Mouse (Mus musculus): ENCODE measurements around the gene Hdac8. TPM values are rescaled to one million over a fixed set of nuclear protein-coding genes. Genes with fewer than 3 reads are reported as not detected.

Hdac8 gene
- polyA plus RNA-seq, 1 experiment from 2014 or later, result 9.9 TPM

DNA sequence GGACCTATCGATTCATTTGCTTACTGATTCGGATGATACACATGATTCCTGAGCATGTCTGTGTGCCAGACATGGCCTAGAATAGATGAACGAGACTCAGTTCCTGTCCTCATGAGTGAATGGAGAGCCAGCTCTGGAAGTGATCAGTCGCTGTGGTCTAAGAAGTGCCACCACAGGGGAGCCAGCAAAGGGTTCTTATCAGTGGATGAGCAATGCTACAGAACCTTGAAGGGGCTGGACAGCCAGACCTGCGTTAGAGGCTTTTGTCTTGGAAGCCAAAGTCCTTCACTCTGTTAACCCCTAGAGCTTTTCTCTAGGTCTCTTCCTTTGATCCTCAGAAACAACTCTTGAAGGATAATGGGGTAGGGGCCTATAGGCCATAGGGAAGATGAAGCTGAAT lies 186.4 kb downstream of the Hdac8 start:
- Histone ChIP-seq H3K27me3 (ENCODE audit: insufficient read depth, low read length) (no peaks in the 10 kb centered on the region), H3K36me3 (ENCODE audit: insufficient read depth, low read length) (no peaks in the 10 kb centered on the region), H3K9ac (ENCODE audit: low read depth, low read length) (no peak overlapping the region), H3K27ac (no peak overlapping the region), H3K9me3 (replicated peaks; ENCODE audit: low read length) (no peaks in the 10 kb centered on the region), H3K4me1 (replicated peaks; ENCODE audit: insufficient read depth, low read length) (no peaks in the 10 kb centered on the region), H3K4me3 (replicated peaks; ENCODE audit: low read depth, low read length) (no peak overlapping the region), H3K4me2 (ENCODE audit: low read length) (no peak overlapping the region)
- TF ChIP-seq CTCF (IDR thresholded peaks at IDR 0.05; ENCODE audit: low read depth), result no peak
- WGBS, result 87% methylated on average over 5 of the region's 5 CpGs
- DNase-seq (ENCODE audit: low spot score), result no peak
- ATAC-seq (replicated peaks; ENCODE audit: low FRiP score, low read depth), result no peak

DNA sequence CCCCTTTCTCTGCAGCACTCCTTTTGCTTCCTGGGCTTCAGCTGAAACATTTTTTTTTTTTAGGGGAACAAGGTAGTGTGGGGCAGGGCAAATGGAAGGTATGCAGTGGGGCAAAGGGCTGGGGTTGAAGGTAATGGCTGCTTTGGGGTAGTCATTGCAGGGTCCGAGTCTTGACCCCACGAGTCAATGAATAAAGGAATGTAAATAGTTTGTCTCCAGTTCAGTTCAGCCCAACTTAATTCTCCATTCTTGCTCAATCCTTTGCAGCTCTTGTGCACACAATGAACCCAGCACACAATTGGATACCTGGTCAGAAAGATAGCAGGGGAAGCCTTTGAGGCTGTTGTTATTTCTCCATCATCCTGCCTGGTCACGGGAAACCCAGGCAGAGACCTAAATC lies 194.0 kb downstream of the Hdac8 start:
- no peaks in the 10 kb centered on the region for H3K4me1 ChIP-seq (replicated peaks; ENCODE audit: insufficient read depth, low read length)
- no peaks in the 10 kb centered on the region for H3K9me3 ChIP-seq (replicated peaks; ENCODE audit: low read length)
- 75% methylated on average over 3 of the region's 3 CpGs for WGBS
- ATAC-seq (replicated peaks; ENCODE audit: low FRiP score, low read depth), result no peak
- no peaks in the 10 kb centered on the region for H3K36me3 ChIP-seq (ENCODE audit: insufficient read depth, low read length)
- no peak overlapping the region for H3K4me2 ChIP-seq (ENCODE audit: low read length)
- H3K27ac ChIP-seq, result no peak overlapping the region
- H3K9ac ChIP-seq (ENCODE audit: low read depth, low read length), result no peak overlapping the region
- TF ChIP-seq CTCF (IDR thresholded peaks at IDR 0.05; ENCODE audit: low read depth), result no peak
- DNase-seq (ENCODE audit: low spot score), result no peak
- no peaks in the 10 kb centered on the region for H3K27me3 ChIP-seq (ENCODE audit: insufficient read depth, low read length)
- H3K4me3 ChIP-seq (replicated peaks; ENCODE audit: low read depth, low read length), result no peak overlapping the region

DNA sequence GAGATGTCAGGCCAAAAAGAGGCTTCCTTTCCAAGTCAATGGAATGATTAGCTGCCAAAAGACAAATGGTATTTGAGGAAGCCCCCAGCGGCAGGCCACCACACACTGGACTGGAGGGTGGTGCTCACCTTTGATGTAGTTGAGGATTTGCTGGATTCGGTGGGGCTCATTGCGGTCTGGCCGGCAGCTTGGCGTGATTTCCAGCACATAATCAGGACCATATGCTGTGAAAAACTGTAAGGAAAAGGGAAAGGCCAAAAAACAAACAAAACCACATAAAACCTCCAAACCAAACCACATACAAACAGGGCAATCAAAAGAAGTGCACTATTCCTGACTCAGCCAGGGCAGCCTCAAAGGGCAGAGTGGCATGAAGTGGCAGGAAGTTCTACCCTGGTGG lies 197.6 kb downstream of the Hdac8 start:
- no peak for DNase-seq (ENCODE audit: low spot score)
- Histone ChIP-seq H3K36me3 (ENCODE audit: insufficient read depth, low read length) (no peaks in the 10 kb centered on the region), H3K4me1 (replicated peaks; ENCODE audit: insufficient read depth, low read length) (no peaks in the 10 kb centered on the region), H3K9me3 (replicated peaks; ENCODE audit: low read length) (no peaks in the 10 kb centered on the region), H3K27me3 (ENCODE audit: insufficient read depth, low read length) (no peaks in the 10 kb centered on the region), H3K27ac (no peak overlapping the region), H3K9ac (ENCODE audit: low read depth, low read length) (no peak overlapping the region), H3K4me3 (replicated peaks; ENCODE audit: low read depth, low read length) (no peak overlapping the region), H3K4me2 (ENCODE audit: low read length) (no peak overlapping the region)
- WGBS, result 57% methylated on average over 5 of the region's 5 CpGs
- ATAC-seq (replicated peaks; ENCODE audit: low FRiP score, low read depth), result no peak
- no peak for TF ChIP-seq CTCF (IDR thresholded peaks at IDR 0.05; ENCODE audit: low read depth)

DNA sequence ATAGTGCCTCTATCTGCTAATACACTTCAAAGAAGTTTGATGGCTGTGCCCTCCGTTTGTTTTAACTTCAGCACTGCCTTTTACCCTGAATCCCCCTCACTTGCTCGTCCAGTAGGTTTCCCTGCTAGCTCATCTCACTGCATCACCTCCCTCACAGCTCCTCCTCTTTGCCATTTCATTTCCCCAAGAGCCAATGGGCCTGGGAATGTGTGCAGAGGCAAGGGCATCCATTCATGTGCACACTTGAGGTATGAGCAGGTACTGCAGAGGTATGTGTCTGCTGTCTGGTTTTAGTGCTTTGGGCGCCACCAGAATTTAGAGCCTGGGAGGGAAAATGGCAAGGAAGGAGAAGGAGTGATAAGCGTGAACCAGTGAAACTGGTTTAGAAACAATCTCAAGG lies 199.4 kb downstream of the Hdac8 start:
- Histone ChIP-seq H3K9me3 (replicated peaks; ENCODE audit: low read length) (no peaks in the 10 kb centered on the region), H3K4me3 (replicated peaks; ENCODE audit: low read depth, low read length) (no peak overlapping the region), H3K4me2 (ENCODE audit: low read length) (no peak overlapping the region), H3K9ac (ENCODE audit: low read depth, low read length) (no peak overlapping the region), H3K27me3 (ENCODE audit: insufficient read depth, low read length) (no peaks in the 10 kb centered on the region), H3K27ac (no peak overlapping the region), H3K36me3 (ENCODE audit: insufficient read depth, low read length) (no peaks in the 10 kb centered on the region), H3K4me1 (replicated peaks; ENCODE audit: insufficient read depth, low read length) (no peaks in the 10 kb centered on the region)
- TF ChIP-seq CTCF (IDR thresholded peaks at IDR 0.05; ENCODE audit: low read depth), result no peak
- no peak for ATAC-seq (replicated peaks; ENCODE audit: low FRiP score, low read depth)
- 61% methylated on average over 4 of the region's 4 CpGs for WGBS
- DNase-seq (ENCODE audit: low spot score), result no peak

DNA sequence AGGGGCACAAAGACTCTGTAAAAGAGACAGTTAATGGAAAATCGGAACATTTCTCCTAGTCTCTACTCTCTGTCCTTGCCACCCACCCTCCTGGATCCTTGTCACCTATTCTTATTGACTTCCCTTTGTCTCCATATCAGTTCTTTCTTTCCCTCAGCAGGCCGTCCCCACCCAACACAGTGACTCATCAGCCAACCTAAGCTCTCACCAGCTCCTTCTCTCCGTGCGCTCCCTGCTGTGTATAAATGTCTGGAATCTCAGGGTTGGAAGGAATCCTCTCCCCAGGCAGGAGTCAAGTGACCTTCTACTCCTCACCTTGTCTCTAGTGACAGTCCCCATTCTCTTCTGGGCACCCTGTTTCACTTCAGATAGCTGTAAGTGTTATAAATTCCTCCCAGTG lies 200.2 kb downstream of the Hdac8 start:
- H3K27me3 ChIP-seq (ENCODE audit: insufficient read depth, low read length), result no peaks in the 10 kb centered on the region
- no peak for ATAC-seq (replicated peaks; ENCODE audit: low FRiP score, low read depth)

DNA sequence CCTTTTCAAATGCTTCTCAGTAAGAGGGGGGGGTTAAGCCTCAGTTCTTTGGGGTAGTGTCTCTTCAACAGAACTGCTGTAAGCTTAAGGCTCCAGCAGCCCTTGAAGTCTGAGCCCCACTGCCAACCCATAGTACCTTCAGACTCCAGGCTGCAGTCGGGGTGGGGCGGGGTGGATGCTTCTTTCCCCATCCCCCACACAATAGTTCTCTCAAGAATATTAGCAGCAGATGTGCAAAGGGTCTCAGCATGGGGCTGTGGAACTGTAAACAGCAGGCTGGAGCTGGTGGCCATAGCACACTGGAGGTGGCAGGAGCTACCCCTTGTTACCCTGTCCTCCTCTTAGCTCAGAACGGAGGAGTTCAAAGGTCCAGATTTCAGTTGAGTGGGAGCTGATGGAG lies 202.7 kb downstream of the Hdac8 start:
- no peak for TF ChIP-seq CTCF (IDR thresholded peaks at IDR 0.05; ENCODE audit: low read depth)
- H3K4me3 ChIP-seq (replicated peaks; ENCODE audit: low read depth, low read length), result no peak overlapping the region
- ATAC-seq (replicated peaks; ENCODE audit: low FRiP score, low read depth) (no peak), DNase-seq (ENCODE audit: low spot score) (no peak)
- 50% methylated on average over 3 of the region's 3 CpGs for WGBS
- no peaks in the 10 kb centered on the region for H3K4me1 ChIP-seq (replicated peaks; ENCODE audit: insufficient read depth, low read length)
- H3K36me3 ChIP-seq (ENCODE audit: insufficient read depth, low read length), result no peaks in the 10 kb centered on the region
- H3K9me3 ChIP-seq (replicated peaks; ENCODE audit: low read length), result no peaks in the 10 kb centered on the region
- H3K27ac ChIP-seq, result no peak overlapping the region
- no peak overlapping the region for H3K9ac ChIP-seq (ENCODE audit: low read depth, low read length)
- H3K4me2 ChIP-seq (ENCODE audit: low read length), result no peak overlapping the region
- no peaks in the 10 kb centered on the region for H3K27me3 ChIP-seq (ENCODE audit: insufficient read depth, low read length)

More for the DNA sequence above, 200.2 kb downstream of the Hdac8 start:
- Histone ChIP-seq H3K9me3 (replicated peaks; ENCODE audit: low read length) (no peaks in the 10 kb centered on the region), H3K4me3 (replicated peaks; ENCODE audit: low read depth, low read length) (no peak overlapping the region), H3K4me2 (ENCODE audit: low read length) (no peak overlapping the region), H3K4me1 (replicated peaks; ENCODE audit: insufficient read depth, low read length) (no peaks in the 10 kb centered on the region), H3K27ac (no peak overlapping the region), H3K36me3 (ENCODE audit: insufficient read depth, low read length) (no peaks in the 10 kb centered on the region), H3K9ac (ENCODE audit: low read depth, low read length) (no peak overlapping the region)
- DNase-seq (ENCODE audit: low spot score), result no peak
- no peak for TF ChIP-seq CTCF (IDR thresholded peaks at IDR 0.05; ENCODE audit: low read depth)
- 85% methylated on average over 4 of the region's 4 CpGs for WGBS

DNA sequence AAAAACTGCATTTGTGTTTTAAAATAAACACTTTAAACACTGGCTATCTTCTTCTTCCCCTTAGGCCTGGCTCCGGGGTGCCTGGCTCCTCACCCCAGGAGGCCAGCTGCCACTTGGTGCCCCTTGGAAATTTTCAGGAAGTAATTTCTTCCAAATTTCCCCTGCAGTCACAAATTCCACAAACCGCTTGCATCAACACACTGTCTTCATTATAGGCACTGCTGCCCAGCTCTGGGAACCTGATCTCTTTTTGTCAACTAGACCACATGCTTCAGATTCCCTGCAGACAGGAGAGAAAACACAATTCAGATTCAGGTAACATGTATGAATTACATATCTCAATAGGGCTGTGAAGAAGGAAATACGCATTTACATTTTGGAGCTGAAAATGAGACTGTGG lies 220.3 kb downstream of the Hdac8 start:
- 78% methylated on average over 3 of the region's 3 CpGs for WGBS
- Histone ChIP-seq H3K4me3 (replicated peaks; ENCODE audit: low read depth, low read length) (no peak overlapping the region), H3K4me1 (replicated peaks; ENCODE audit: insufficient read depth, low read length) (no peaks in the 10 kb centered on the region), H3K36me3 (ENCODE audit: insufficient read depth, low read length) (no peaks in the 10 kb centered on the region), H3K9ac (ENCODE audit: low read depth, low read length) (no peak overlapping the region), H3K4me2 (ENCODE audit: low read length) (no peak overlapping the region), H3K9me3 (replicated peaks; ENCODE audit: low read length) (no peaks in the 10 kb centered on the region), H3K27ac (no peak overlapping the region), H3K27me3 (ENCODE audit: insufficient read depth, low read length) (no peaks in the 10 kb centered on the region)
- TF ChIP-seq CTCF (IDR thresholded peaks at IDR 0.05; ENCODE audit: low read depth), result no peak
- DNase-seq (ENCODE audit: low spot score) (no peak), ATAC-seq (replicated peaks; ENCODE audit: low FRiP score, low read depth) (no peak)

All from kidney, postnatal 0 days (tissue).